Mouse (Mus musculus) c-Kit-positive CD71-negative TER-119-negative erythroid progenitor cells, embryonic 14.5 days (primary cell): ENCODE results near the gene Tifab.

ENCODE experiments used
- DNase-seq: peaks from one replicate; pipeline ENCODE4 v3.0.0-alpha.2; 2013; ENCODE audit warnings: low read depth

Tifab gene

DNA sequence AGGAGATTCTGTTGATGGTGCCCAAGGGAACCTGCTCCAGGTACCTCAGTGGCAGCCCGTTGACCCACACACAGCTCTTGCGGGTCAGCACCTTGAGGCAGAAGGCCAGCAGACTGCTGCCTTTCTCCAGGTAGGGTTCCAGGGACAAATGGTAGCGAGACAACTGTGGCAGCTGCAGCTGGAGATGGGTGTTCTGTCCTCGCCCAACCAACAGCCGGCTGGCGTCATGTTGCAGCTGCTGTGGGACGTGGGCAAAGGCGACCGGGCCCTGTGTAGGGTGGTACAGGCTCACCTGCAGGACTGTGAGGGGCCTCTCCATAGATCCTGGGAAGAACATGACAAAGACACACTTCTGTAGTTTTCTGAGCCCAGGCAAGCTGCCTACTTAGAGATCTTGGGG, 2.4 kb downstream of the Tifab start:
- no peak for DNase-seq

DNA sequence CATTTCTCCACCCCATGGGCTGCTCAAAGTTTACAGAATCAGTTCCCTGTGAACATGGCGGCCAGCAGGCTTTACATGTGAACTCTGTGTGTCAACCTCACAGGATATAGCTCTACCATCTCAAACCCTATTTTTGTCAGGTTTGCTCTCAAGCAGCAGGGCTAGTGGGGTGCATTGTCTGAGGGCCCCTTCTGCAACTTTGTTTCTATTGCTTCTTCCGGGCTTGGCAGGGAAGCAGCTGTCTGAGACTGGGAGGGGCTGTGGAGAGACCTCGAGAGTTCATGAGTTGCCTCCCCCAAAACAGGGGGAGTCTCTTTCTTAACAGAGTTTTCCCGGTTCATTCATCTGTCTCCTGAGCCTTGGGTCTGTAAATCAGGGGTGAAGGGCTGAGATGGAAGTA, 2.8 kb downstream of the Tifab start:
- DNase-seq = no peak

DNA sequence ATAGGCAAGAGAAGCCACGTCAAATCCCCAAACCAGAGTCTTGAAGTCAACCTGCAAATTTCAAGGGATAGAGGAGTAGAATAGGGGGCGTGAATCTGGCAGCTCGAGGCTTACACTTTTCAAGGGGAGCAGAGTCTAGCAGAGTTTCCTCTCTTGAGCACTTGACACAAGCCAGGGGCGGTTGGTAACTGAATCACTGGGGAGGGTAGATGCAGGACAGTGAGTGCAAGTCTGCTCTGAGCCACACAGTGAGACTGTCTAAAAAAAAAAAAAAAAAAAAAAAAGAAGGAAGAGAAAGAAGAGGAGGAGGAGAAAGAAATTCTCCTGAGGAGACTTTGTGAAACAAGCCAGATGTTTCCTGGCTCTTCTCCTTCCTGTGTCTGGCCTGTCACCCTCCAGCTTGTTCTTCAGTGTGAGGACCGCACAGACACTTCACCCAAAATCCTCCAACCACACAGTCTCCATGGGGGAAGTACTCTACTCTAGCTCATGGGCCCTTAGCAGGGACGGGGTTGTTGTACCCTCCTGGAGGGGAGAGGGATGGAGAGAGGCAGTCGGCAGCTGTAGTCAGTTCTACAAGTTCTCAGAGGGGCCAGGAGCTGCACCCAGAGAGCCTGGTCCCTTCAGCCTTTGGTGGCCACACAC, 5.7 kb downstream of the Tifab start:
- DNase-seq = peak; percentile 53

DNA sequence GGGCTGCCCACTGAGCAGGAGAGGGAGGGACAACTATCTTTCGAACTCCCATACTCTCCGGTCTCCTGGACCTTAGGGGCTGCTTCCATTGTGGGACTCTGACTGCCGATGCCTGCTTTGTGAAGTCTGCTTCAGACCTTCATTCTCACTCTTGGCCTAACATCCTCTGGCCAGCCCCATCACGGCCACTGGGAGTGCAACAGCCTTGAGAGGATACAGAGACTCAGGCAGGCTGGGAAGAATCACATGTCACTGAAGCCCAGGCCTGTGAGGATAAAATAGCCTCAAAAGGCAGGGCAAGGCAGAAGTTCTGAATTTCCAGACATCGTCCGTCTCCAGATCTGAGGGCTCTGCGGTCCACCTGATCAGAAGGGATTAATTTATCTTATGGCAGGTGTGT, 6.6 kb downstream of the Tifab start:
- no peak for DNase-seq

DNA sequence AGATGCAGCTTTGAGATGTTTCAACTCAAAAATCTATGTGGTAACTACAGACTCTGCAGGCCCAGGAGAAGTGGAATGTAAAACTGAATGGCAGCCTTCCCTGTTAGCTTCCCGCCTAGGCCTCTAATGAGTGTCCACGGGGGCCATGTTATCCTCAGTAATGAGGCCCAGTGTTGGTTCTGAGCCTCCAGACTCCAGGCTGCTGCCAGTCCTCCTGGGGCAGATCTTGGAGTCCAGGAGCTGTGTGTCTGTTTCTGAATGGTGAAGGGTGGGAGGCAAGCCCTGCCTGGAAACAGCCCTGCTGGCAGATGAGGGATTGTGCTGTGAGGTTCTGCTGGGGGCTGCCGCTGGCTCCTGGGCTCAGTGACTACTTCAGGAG, 10.3 kb downstream of the Tifab start:
- no peak for DNase-seq

DNA sequence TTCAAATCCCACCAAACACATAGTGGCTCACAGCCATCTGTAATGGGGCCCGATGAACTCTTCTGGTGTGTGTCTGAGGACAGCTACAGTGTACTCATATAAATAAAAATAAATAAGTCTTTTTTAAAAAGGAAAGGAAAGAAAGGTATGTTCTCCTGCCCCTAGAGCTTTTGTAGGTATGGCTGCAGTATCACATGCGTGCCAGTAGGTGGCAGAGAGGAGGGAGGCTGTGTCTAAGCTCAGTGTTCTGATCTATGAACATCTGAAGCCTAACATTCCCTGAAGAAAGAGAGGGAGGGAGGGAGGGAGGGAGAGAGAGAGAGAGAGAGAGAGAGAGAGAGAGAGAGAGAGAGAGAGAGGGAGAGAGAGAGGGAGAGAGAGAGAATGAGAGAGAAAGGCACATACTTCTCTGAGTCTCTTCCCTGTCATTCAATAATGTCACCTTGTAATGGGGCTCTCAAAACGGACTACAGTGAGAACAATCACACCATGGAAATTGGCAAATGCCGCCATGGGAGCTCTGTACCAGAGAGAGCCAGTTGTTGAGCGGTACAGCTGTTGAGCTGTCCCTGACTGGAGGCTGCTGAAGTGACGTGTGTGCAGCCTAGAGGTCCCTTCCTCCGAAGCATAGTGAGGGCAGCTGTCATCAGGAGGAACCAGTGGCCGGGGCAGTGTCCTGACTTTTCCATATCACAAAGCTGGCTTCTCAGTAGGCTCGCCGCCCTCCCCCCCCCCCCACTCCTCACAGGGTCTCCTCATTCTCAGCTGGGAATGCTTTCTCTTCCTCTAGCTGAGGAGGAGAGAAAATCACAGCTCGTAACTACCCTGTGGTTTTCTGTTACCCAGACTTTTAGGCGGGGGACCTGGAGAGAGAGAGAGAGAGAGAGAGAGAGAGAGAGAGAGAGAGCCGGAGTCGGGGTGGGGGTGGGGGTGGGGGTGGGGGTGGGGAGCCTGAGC, 11.0 kb downstream of the Tifab start:
- DNase-seq = no peak

DNA sequence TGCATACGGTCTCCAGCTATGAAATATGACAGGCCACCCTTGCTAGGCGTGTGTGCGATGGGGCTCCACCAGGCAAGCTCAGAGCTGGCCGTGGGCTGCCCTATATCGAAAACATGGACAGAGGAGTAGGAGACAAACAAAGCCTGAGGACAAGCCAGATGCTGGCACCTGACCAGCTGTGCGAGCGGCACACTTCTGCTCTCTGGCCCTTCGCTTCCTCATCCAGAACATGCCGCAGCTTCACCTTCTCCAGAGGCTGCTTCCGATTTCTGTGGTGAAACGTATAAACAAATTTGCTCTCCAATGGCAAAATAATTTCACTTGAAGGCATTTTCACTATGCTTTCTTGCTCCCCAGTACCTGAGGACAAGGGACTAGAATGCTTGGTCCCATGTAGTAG, 13.1 kb downstream of the Tifab start:
- no peak for DNase-seq

DNA sequence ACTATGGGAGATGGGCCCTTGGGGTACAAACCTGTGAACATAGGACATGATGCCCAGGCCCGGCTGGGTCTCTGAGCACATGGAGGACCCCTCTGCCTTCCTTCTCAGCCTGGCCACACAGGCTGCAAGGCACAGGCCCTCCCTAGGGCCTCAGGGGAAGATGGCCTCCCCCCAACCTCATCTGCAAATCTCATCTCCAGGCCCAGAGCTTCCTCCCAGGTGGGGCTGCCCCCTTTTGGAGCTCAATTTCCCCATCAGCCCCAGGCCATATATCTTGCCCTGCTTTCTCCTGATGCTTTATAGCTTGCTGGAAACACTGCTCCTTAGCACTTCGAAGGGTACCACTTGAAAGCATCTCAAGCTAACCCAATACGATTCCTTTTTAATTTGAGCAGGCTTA, 14.3 kb downstream of the Tifab start:
- no peak for DNase-seq

DNA sequence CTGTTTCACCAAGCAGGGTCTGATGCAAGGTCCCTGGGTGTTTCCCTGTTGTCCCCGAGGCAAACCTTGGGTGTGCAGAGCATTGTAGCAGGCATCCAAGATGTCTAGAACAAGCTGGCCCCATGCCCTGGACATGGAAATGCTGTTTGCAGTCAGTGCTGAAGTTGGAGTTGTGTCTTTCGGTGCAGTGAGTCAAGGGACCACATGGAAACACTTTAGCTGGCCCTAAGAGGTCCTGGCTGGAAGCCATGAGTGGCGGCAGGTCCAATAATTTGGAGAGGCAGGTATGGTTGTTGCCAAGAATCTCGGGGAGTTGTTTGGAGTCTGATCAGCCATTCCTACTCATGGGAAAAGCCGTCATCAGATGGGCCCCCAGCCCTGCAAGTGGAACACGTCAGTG, 14.9 kb downstream of the Tifab start:
- no peak for DNase-seq

DNA sequence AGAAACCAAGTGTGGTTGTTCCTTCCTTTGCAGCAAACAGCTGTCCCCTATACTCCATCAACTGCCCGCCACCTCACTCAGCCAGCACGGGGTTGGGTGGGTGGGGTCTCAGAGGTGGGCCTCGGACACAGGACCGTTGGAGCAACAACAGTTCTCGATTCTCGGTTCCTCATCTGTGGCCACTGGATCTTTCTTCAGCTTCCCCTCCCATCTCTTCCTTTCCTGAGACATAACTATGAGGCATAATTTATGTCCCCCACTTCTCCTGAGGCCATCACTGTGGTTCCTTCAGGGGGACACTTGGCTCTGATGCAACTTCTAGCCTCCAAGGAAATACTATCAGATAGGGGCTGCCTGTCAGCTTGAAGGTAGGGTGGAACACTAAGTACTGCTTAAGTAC, 15.8 kb downstream of the Tifab start:
- DNase-seq = no peak

DNA sequence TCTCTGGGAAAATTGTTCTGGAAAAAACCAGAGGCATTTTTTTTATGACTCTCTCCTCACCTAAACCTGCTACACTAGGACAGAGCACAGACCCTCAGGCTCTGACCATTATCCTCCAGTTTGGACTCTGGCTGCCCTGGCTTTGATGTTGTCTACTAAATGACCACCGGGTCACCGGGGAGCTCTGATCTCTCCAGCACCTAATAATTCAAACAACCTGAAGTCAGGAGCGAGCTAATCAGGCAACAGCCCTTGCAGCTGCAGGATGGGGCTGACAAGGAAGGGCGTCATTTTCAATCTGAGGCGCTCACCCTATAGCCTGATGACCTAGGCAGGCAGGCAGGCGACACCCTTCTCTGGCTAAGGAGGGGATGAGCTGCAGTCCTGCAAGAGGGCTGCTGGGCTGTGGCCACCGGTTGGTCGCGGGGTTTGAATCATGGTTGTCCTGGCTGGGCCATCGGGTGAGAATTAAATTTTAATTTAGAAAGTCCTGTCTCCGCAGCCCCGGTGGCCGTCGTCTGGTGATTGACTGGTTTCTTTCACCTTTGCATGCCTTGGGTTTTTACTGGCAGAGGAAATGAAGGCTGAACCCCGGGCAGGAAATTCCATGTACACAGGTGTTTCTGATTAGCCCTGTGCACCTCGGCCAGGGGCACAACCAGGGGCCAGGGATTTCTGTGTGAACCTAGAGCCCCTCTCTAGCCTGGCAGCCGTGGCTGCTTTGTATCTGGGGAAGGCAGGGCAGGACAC, 18.9 kb downstream of the Tifab start:
- no peak for DNase-seq

DNA sequence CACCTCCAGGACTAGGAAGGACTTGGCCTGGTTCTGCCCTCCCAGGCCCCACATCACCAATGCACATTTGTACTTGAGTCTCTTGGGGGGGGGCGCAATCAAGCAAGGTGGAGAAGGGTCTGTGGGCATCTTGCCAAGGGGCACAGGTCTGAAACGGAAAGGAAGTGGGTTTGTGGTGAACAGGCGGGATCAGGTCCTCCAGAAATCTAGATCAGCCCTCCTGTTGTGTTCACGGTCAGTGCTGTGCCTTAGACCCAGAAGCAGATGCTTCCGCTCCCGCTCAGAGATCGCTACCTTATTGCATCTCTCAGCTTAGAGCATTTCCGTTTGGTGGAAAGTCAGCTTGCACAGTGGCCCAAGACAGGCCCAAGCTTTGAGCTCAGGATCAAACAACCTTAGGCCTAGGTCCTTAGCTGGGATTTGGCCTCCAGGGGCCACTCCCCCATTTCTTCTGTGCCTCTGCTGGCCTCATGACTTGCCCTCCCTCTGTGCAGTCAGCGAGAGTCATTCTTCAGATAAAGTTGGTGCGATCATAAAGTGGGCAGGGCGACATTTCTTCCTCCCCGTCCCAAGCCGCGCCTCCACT, 19.6 kb downstream of the Tifab start:
- DNase-seq = peak; percentile 64

DNA sequence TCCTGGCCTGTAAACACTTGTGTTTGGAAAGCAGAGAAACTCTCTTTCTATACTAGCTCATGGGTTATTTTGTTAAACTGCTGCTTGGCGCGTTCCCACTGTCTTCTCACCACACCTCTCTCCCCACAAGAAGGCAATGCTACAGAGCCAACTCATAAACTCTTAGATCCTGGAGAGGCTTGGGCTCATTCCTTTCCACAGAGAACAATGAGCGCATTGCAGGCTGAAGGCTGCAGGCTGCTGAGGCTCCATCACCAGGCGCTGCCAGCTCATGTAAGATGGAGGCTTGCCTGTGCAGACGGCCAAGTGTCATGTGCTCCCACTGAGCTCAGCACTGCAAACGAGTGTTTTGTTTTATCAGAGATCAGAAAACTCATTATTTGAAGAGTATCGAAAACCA, 23.0 kb downstream of the Tifab start:
- no peak for DNase-seq

DNA sequence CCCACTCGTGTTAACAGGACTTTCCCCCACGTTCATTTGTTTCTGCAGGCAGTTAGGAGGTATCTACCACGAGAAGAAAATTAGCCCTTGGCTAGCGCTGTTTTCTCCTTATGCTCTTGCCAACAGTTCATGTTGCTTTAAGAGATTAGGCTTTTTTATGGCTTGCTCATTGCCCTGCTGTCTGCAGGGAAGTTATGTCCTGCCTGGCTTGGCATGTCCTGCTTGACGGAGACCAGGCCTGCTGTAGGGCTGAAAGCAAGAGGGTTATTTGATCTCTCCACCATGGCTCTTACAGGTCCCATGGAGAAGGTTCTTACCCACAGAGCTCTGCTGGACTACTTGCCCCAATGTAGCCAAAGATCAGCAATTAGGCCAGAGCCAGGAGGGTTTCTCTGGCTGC, 23.6 kb downstream of the Tifab start:
- DNase-seq = no peak

DNA sequence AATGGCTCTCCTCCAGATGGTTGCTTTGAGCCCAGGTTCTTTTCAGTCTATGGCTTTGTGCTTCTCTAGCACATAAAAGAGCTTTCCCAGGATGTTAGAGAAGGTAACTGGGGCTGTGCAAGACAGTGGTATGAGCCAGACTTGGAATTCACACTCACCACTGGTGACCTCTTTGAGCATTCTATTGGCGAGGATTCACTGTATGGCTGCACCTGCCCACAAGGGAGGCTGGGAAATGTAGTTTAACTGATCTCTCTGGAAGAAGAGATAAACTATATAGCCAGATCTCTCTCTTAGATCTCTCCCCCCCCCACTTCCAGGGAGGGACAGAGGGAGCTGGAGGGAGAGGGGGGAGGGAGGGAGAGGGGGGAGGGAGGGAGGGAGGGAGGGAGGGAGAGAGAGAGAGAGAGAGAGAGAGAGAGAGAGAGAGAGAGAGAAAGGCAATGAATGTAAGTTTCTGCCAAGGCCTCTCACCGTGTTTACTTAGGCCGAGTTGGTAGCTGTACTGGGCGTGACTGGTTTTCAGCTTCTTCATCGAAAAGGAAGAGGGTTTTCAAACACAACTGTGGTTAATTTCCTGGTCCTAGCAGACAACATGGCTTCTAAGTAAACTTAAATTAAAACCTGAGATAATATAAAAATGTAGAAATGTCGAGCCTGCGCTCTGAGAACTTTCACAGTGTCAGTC, 25.8 kb downstream of the Tifab start:
- DNase-seq = no peak

DNA sequence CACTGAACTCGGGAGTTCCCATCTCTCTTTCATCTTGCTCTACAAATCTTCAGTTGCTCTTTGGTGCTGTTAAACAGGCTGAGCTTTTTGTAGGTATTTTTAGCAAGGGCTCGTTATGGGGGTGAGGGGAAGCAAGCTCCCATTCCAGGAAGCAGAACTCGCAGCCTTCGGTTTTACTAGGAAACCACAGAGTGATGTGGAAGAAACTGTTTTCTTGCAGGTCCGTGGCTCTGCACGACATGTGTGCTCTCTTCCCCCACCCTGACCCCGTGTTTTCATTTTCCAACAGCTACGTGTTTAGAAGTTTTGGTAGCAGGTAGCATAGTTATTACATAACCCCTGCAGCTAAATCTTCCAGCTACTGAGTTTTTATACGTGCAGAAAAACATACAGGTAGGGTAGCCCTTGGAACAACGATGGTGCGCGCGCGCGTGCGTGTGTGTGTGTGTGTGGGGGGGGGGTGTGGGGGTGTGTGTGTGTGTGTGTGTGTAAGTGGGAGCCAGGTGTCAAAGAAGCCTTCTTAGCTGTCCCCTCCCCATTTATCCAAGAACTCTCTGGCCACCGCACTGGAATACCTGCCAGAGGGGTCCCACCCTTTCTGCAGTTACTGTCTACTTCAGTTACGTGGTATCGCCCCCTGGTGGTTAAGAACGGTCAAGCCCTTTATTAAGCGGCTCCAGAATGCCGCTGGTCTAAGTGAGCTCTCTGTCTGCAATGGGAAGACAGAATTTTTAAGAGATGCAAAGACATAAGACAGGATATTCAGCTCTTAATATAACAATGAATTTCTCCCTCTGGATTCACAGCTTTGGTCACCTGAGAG, 27.1 kb downstream of the Tifab start:
- peak; percentile 84 for DNase-seq

DNA sequence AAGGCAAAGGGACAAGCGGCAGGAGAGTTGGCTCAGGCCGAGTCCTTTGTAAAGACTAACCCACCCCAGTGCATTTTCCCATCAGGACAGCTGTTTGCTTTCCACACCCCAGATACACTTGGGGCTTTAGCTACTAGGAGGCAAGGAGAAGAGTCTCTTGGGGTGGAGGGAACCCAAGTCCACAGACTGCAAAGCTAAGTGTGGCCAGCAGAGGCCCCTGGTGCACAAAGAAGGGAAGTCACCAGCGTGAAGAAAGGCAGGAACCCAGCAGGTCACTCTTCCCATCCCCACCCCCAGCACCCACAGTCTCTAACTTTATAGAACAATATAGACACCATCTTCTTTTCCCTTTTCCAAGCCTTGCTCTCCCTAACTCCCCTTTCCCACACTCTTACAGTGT, 33.2 kb downstream of the Tifab start:
- DNase-seq = peak; percentile 63

DNA sequence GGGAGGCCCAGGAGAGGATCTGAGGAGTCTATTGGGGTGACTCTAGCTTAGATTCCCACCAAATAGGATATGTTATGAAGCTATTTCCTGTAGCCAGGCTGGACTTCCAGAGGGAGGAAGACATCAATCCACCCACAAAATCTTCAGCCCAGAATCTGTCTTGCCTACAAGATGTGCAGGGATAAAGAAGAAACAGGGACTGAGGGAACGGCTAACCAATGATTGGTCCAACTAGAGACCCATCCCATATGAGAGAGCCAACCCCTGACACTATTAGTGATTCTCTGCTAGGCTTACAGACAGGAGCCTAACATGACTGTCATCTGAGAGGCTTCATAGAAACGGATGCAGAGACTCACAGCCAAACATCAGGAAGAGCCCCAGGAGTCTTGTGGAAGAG, 34.7 kb downstream of the Tifab start:
- DNase-seq = no peak

DNA sequence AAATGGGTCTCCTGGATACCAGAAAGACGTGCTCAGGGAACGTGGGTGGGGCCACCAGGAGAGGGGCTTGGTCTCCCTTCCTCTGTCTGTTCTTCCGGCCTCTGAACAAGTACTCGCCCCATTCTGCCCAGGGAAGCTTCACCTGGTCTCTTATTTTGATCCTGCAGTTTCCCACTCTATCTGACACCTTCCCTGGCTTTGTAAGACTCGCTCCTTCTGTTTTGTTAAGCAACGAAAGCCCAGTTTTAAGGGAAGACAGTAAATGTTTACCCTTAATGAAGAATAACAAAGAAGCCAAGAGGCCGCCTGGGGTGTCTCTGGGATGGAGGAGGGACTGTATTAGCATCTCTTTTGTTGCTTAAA, 35.6 kb downstream of the Tifab start:
- no peak for DNase-seq

DNA sequence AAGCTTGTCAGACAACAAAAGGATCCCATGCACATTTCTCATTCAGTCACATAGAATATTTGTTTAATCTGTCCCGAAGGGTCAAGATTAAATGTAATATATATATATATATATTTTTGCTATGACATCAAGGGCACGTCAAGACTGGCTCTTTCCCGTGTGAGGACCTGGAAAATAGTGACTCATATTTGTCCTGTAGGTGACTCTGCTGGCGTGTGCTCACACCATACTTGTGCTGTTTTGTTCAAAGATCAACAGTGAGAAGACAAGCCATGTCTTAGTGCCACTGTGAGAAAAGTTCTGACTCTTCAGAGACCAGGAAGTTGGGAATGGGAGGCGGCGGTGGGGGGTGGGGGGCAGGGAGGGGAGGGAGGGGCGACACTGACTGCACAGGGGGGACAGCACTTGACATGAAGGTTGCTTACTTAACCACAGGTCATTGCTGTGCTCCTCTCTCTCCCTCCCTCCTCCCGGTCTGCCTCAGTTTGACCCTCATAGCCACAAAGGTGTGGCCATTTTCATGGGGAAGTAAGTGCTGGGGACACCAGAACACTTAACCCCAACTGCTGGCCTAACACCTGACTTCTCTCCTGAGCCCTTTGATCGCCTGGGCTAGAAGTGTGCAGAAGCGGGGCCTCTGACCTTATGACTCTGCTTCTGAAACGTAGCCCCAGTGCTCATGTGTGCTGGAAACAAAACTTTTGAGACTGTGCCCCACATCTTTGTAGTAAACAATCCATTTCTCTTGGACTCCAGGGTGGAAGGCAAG, 36.1 kb downstream of the Tifab start:
- DNase-seq = no peak
